Mouse (Mus musculus): ENCODE measurements around the gene Tbc1d17. TPM values are rescaled to one million over a fixed set of nuclear protein-coding genes. Genes with fewer than 3 reads are reported as not detected.

Tbc1d17 gene
- total and polyA plus RNA-seq, 2 experiments, result 20.2 to 91.6 TPM

DNA sequence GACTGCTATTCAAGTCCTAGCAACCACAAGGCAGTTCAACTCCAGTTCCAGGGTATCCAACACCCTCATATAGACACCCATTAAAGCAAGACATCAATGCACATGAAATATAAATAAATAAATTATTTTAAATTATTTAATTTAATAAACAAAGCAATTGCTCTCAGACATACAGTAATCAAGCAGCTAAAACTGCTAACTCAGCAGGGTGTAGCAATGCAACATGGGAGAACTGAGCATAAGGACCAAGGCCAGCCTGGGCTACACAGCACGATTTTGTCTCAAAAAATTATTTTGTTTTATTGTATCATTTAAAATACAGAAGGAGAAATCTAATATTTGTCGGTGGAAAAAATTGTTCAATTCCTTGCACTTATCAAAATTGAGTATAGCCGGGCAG, 45.3 kb upstream of the Tbc1d17 start:
- TF ChIP-seq CTCF (IDR thresholded peaks at IDR 0.05; ENCODE audit: low read depth, low read length), result no peak
- no peak for TF ChIP-seq POLR2A (IDR thresholded peaks at IDR 0.05; ENCODE audit: extremely low read depth, insufficient read depth, low read length)
- 86% methylated on average over 3 of the region's 3 CpGs for WGBS

DNA sequence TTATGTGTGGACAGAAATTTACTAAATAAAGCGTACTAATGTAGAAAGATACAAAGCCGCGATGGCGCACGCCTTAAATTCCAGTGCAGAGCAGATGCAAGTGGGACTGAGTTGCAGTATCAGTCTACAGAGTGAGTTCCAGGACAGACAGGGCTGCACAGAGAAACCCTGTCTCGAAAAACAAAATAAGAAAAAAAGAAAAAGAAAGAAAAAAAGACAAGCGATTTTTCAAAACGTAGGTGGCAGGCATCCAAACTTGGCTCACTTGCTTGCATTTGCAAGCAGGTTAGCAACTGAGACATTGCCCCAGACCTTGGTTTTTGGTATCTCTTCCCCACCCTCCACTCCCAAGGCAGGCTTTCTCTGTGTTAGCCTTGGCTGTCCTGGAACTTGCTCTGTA, 44.3 kb upstream of the Tbc1d17 start:
- Histone ChIP-seq H3K79me2 (ENCODE audit: control insufficient read depth, insufficient read depth, low read length) (peaks cover 18% of the 10 kb centered on the region), H3K36me3 (ENCODE audit: control insufficient read depth, insufficient read depth, low read length) (no peaks in the 10 kb centered on the region; the same call in 1 of the 2 replicates), H3K4me1 (ENCODE audit: control insufficient read depth, insufficient read depth, low read length) (peaks cover 10% of the 10 kb centered on the region), H3K4me3 (ENCODE audit: insufficient read depth, low read depth, low read length) (no peak overlapping the region), H3K9ac (ENCODE audit: low read depth, low read length) (no peak overlapping the region), H3K27me3 (ENCODE audit: control insufficient read depth, insufficient read depth, low read length) (no peaks in the 10 kb centered on the region), H3K27ac (replicated peaks; ENCODE audit: insufficient read depth, low read depth, low read length) (no peak overlapping the region)
- TF ChIP-seq CTCF (IDR thresholded peaks at IDR 0.05; ENCODE audit: low read depth, low read length), result no peak
- TF ChIP-seq POLR2A (IDR thresholded peaks at IDR 0.05; ENCODE audit: extremely low read depth, insufficient read depth, low read length), result no peak
- WGBS, result 36% methylated on average over 8 of the region's 8 CpGs
- DNase-seq (ENCODE audit: extremely low read depth, low read depth, low spot score), result no peak

More for the DNA sequence above, 45.3 kb upstream of the Tbc1d17 start:
- H3K9ac ChIP-seq (ENCODE audit: low read depth, low read length), result no peak overlapping the region
- no peaks in the 10 kb centered on the region for H3K36me3 ChIP-seq (ENCODE audit: control insufficient read depth, insufficient read depth, low read length)
- no peaks in the 10 kb centered on the region for H3K27me3 ChIP-seq (ENCODE audit: control insufficient read depth, insufficient read depth, low read length)
- H3K79me2 ChIP-seq (ENCODE audit: control insufficient read depth, insufficient read depth, low read length), result peaks cover 18% of the 10 kb centered on the region
- H3K4me1 ChIP-seq (ENCODE audit: control insufficient read depth, insufficient read depth, low read length), result peaks cover 10% of the 10 kb centered on the region
- DNase-seq (ENCODE audit: extremely low read depth, low read depth, low spot score), result no peak
- no peak overlapping the region for H3K4me3 ChIP-seq (ENCODE audit: insufficient read depth, low read depth, low read length)
- no peak overlapping the region for H3K27ac ChIP-seq (replicated peaks; ENCODE audit: insufficient read depth, low read depth, low read length)

GRCm38 (mm10) chr7:44892276-44892921, 43.5 kb upstream of the Tbc1d17 start, which contains the start of gene Med25:
TSS of gene Med25 (minus strand) at chr7:44892712.
- DNase-seq (ENCODE audit: extremely low read depth, low read depth, low spot score), result peak; percentile 82
- H3K9ac ChIP-seq (ENCODE audit: low read depth, low read length), result peak within 1 kb of the TSS; percentile 80
- TF ChIP-seq POLR2A (IDR thresholded peaks at IDR 0.05; ENCODE audit: extremely low read depth, insufficient read depth, low read length) (peak; percentile 32; the same call in 1 of the 2 replicates), CTCF (IDR thresholded peaks at IDR 0.05; ENCODE audit: low read depth, low read length) (no peak)
- H3K36me3 ChIP-seq (ENCODE audit: control insufficient read depth, insufficient read depth, low read length), result no peaks in the 10 kb centered on the region; the same call in 1 of the 2 replicates
- no peaks in the 10 kb centered on the region for H3K27me3 ChIP-seq (ENCODE audit: control insufficient read depth, insufficient read depth, low read length)
- H3K27ac ChIP-seq (replicated peaks; ENCODE audit: insufficient read depth, low read depth, low read length), result peak within 1 kb of the TSS; percentile 97
- peaks cover 10% of the 10 kb centered on the region for H3K4me1 ChIP-seq (ENCODE audit: control insufficient read depth, insufficient read depth, low read length)
- H3K79me2 ChIP-seq (ENCODE audit: control insufficient read depth, insufficient read depth, low read length), result peaks cover 18% of the 10 kb centered on the region
- peak within 1 kb of the TSS; percentile 72 for H3K4me3 ChIP-seq (ENCODE audit: insufficient read depth, low read depth, low read length)
- under 1% methylated on average over 56 of the region's 56 CpGs for WGBS

GRCm38 (mm10) chr7:44891611-44892010, 42.7 kb upstream of the Tbc1d17 start:
- H3K27me3 ChIP-seq (ENCODE audit: control insufficient read depth, insufficient read depth, low read length), result no peaks in the 10 kb centered on the region
- 9% methylated on average over 6 of the region's 6 CpGs for WGBS
- peaks cover 18% of the 10 kb centered on the region for H3K79me2 ChIP-seq (ENCODE audit: control insufficient read depth, insufficient read depth, low read length)
- H3K36me3 ChIP-seq (ENCODE audit: control insufficient read depth, insufficient read depth, low read length), result no peaks in the 10 kb centered on the region; the same call in 1 of the 2 replicates
- peaks cover 10% of the 10 kb centered on the region for H3K4me1 ChIP-seq (ENCODE audit: control insufficient read depth, insufficient read depth, low read length)
- H3K4me3 ChIP-seq (ENCODE audit: insufficient read depth, low read depth, low read length), result peak overlapping the region; percentile 72
- H3K27ac ChIP-seq (replicated peaks; ENCODE audit: insufficient read depth, low read depth, low read length), result no peak overlapping the region; the same call in 1 of the 2 replicates
- DNase-seq (ENCODE audit: extremely low read depth, low read depth, low spot score), result peak; percentile 51
- TF ChIP-seq POLR2A (IDR thresholded peaks at IDR 0.05; ENCODE audit: extremely low read depth, insufficient read depth, low read length) (no peak), CTCF (IDR thresholded peaks at IDR 0.05; ENCODE audit: low read depth, low read length) (no peak)
- H3K9ac ChIP-seq (ENCODE audit: low read depth, low read length), result peak overlapping the region; percentile 80

DNA sequence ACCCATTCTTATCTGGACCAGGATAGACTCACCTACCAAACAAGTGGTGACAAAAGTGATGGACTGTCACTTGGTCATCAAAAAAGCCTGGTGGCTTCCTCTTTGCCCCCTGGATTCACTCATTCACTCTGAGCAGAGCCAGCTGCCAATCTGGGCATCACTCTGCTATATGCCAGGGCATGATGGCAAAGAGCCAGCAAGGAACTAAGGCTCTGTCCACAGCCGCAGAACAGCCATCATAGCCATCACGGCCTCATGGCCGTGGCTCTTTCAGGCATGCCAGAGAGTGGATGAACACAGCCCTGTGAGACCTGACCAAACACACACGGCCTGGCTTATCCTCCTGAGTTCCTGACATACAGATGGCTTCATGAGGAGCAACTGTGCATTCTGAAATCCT, 41.9 kb upstream of the Tbc1d17 start:
- peaks cover 7% of the 10 kb centered on the region for H3K4me1 ChIP-seq (ENCODE audit: control insufficient read depth, insufficient read depth, low read length)
- no peaks in the 10 kb centered on the region; the same call in 1 of the 2 replicates for H3K36me3 ChIP-seq (ENCODE audit: control insufficient read depth, insufficient read depth, low read length)
- H3K27me3 ChIP-seq (ENCODE audit: control insufficient read depth, insufficient read depth, low read length), result no peaks in the 10 kb centered on the region
- WGBS, result 65% methylated on average over 4 of the region's 4 CpGs
- H3K27ac ChIP-seq (replicated peaks; ENCODE audit: insufficient read depth, low read depth, low read length), result no peak overlapping the region
- H3K9ac ChIP-seq (ENCODE audit: low read depth, low read length), result no peak overlapping the region
- TF ChIP-seq CTCF (IDR thresholded peaks at IDR 0.05; ENCODE audit: low read depth, low read length) (no peak), POLR2A (IDR thresholded peaks at IDR 0.05; ENCODE audit: extremely low read depth, insufficient read depth, low read length) (no peak)
- H3K4me3 ChIP-seq (ENCODE audit: insufficient read depth, low read depth, low read length), result no peak overlapping the region
- H3K79me2 ChIP-seq (ENCODE audit: control insufficient read depth, insufficient read depth, low read length), result peaks cover 18% of the 10 kb centered on the region
- DNase-seq (ENCODE audit: extremely low read depth, low read depth, low spot score), result no peak

DNA sequence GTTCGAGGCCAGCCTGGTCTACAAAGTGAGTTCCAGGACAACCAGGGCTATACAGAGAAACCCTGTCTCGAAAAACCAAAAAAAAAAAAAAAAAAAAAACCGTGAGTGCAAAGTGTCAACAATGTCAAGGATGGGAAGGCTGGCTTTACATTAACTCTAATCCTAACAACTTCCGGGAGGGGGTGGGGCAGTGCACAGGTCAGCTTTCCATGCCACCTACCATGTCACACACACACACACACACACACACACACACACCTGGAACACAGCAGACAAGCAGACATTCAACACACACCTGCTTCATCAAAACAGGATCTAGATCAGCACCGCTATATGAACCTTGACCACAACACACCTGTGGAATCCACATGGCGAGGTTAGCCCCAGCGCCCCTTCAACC, 41.3 kb upstream of the Tbc1d17 start:
- no peaks in the 10 kb centered on the region; the same call in 1 of the 2 replicates for H3K36me3 ChIP-seq (ENCODE audit: control insufficient read depth, insufficient read depth, low read length)
- no peak overlapping the region for H3K9ac ChIP-seq (ENCODE audit: low read depth, low read length)
- no peaks in the 10 kb centered on the region for H3K27me3 ChIP-seq (ENCODE audit: control insufficient read depth, insufficient read depth, low read length)
- no peak for DNase-seq (ENCODE audit: extremely low read depth, low read depth, low spot score)
- H3K4me3 ChIP-seq (ENCODE audit: insufficient read depth, low read depth, low read length), result no peak overlapping the region
- no peak overlapping the region for H3K27ac ChIP-seq (replicated peaks; ENCODE audit: insufficient read depth, low read depth, low read length)
- peaks cover 18% of the 10 kb centered on the region for H3K79me2 ChIP-seq (ENCODE audit: control insufficient read depth, insufficient read depth, low read length)
- TF ChIP-seq POLR2A (IDR thresholded peaks at IDR 0.05; ENCODE audit: extremely low read depth, insufficient read depth, low read length), result no peak
- TF ChIP-seq CTCF (IDR thresholded peaks at IDR 0.05; ENCODE audit: low read depth, low read length), result no peak
- peaks cover 7% of the 10 kb centered on the region for H3K4me1 ChIP-seq (ENCODE audit: control insufficient read depth, insufficient read depth, low read length)
- 76% methylated on average over 7 of the region's 7 CpGs for WGBS

All from liver, adult 2 months (tissue).